Mouse (Mus musculus) ES-E14 (cell line): Measurements from ENCODE around the gene Cldn10.

Experiments
- CHD2 ChIP-seq: IDR thresholded peaks from 2 replicates; pipeline ENCODE4 v1.6.1; 2014; ENCODE audit warnings: mild to moderate bottlenecking, low read depth, low read length, inconsistent platforms
- MAFK ChIP-seq: IDR thresholded peaks from 2 replicates; pipeline ENCODE4 v1.6.1; 2014; ENCODE audit warnings: mild to moderate bottlenecking, low read depth, low read length, inconsistent platforms; ENCODE audit not compliant: insufficient read depth
- ZC3H11A ChIP-seq: IDR thresholded peaks from 2 replicates; pipeline ENCODE4 v1.6.1; 2012; ENCODE audit warnings: low read depth, mild to moderate bottlenecking, inconsistent platforms, low read length, borderline replicate concordance

- TF ChIP-seq CHD2 (no peak), ZC3H11A (no peak), MAFK (no peak)
These were observed 21.8 kb upstream of the Cldn10 start for GRCm38 (mm10) chr14:118765951-118766350.
